ENCODE assay signal across 8 mouse cellular contexts in genomic region chr14:101352046-101353008, GRCm38 (mm10).
DNase-seq lines count a peak whose midpoint lies in the region; ATAC-seq and TF ChIP-seq lines count a peak whose summit lies in the region.

No protein-coding gene starts in this region.

- TF ChIP-seq CTCF in brain, embryonic 14.5 days (IDR thresholded peaks at IDR 0.05; ENCODE audit: borderline replicate concordance, extremely low read depth, insufficient read depth, insufficient read length): no peak
- TF ChIP-seq CTCF in hindbrain, postnatal 0 days (IDR thresholded peaks at IDR 0.05; ENCODE audit: low read depth): no peak

- WGBS in forebrain, embryonic 16.5 days: 2% methylated on average over 6 of the region's 6 CpGs
- WGBS in hindbrain, postnatal 0 days: 7% methylated on average over 6 of the region's 6 CpGs
- WGBS in midbrain, embryonic 13.5 days: 4% methylated on average over 6 of the region's 6 CpGs
- 43% methylated on average over 6 of the region's 6 CpGs for WGBS in intestine, embryonic 15.5 days

- peaks cover 16% of the 10 kb centered on the region for H3K4me1 ChIP-seq in forebrain, embryonic 16.5 days (replicated peaks; ENCODE audit: control insufficient read depth, insufficient read depth, low read length)
- peaks cover 11% of the 10 kb centered on the region for H3K4me1 ChIP-seq in hindbrain, postnatal 0 days (ENCODE audit: insufficient read depth, low read length)
- peaks cover 20% of the 10 kb centered on the region for H3K4me1 ChIP-seq in midbrain, embryonic 13.5 days (replicated peaks)
- no peaks in the 10 kb centered on the region for H3K4me1 ChIP-seq in intestine, embryonic 15.5 days (replicated peaks)

- TF ChIP-seq POLR2A in brain, embryonic 14.5 days (IDR thresholded peaks at IDR 0.05; ENCODE audit: borderline replicate concordance, extremely low read depth, insufficient read depth, insufficient read length, poor library complexity, severe bottlenecking): no peak

- peak; percentile 97 for ATAC-seq in forebrain, embryonic 16.5 days
- ATAC-seq in hindbrain, postnatal 0 days: peak; percentile 93
- ATAC-seq in midbrain, embryonic 13.5 days: peak; percentile 98
- ATAC-seq in intestine, embryonic 15.5 days: no peak

- H3K4me2 ChIP-seq in forebrain, embryonic 16.5 days (ENCODE audit: low read length): peak overlapping the region; percentile 16; the same call in 1 of the 2 replicates
- H3K4me2 ChIP-seq in hindbrain, postnatal 0 days (ENCODE audit: low read depth, low read length): no peak overlapping the region
- H3K4me2 ChIP-seq in midbrain, embryonic 13.5 days (replicated peaks): 0 out of 2 replicates have a peak overlapping the region, but pooled peaks have one; percentile 19
- no peak overlapping the region for H3K4me2 ChIP-seq in intestine, embryonic 15.5 days (replicated peaks)

- H3K36me3 ChIP-seq in forebrain, embryonic 16.5 days (ENCODE audit: control insufficient read depth, insufficient read depth): no peaks in the 10 kb centered on the region
- no peaks in the 10 kb centered on the region for H3K36me3 ChIP-seq in hindbrain, postnatal 0 days (ENCODE audit: insufficient read depth, low read length)
- no peaks in the 10 kb centered on the region for H3K36me3 ChIP-seq in midbrain, embryonic 13.5 days
- no peaks in the 10 kb centered on the region for H3K36me3 ChIP-seq in intestine, embryonic 15.5 days

- H3K9ac ChIP-seq in forebrain, embryonic 16.5 days (replicated peaks; ENCODE audit: low read depth, low read length): no peak overlapping the region
- no peak overlapping the region for H3K9ac ChIP-seq in hindbrain, postnatal 0 days (replicated peaks; ENCODE audit: low read length)
- H3K9ac ChIP-seq in midbrain, embryonic 13.5 days (replicated peaks): no peak overlapping the region
- H3K9ac ChIP-seq in intestine, embryonic 15.5 days: no peak overlapping the region

- peak overlapping the region; percentile 66 for H3K27ac ChIP-seq in forebrain, embryonic 16.5 days (ENCODE audit: low read length)
- H3K27ac ChIP-seq in hindbrain, postnatal 0 days: peak overlapping the region; percentile 70
- peak overlapping the region; percentile 88 for H3K27ac ChIP-seq in midbrain, embryonic 13.5 days
- no peak overlapping the region for H3K27ac ChIP-seq in intestine, embryonic 15.5 days

- no peaks in the 10 kb centered on the region for H3K9me3 ChIP-seq in forebrain, embryonic 16.5 days (ENCODE audit: control insufficient read depth, low read length)
- no peaks in the 10 kb centered on the region for H3K9me3 ChIP-seq in hindbrain, postnatal 0 days (ENCODE audit: low read length)
- no peaks in the 10 kb centered on the region for H3K9me3 ChIP-seq in midbrain, embryonic 13.5 days
- H3K9me3 ChIP-seq in intestine, embryonic 15.5 days: no peaks in the 10 kb centered on the region

- peak; percentile 6 for DNase-seq in adrenal gland, postnatal 10 days
- no peak for DNase-seq in adrenal gland, adult (ENCODE audit: inconsistent age in 2 of 2, low spot score in 1 of 2)
- DNase-seq in brain, embryonic 14.5 days (ENCODE audit: low read depth): peak; percentile 97
- DNase-seq in hindbrain, postnatal 0 days (ENCODE audit: low spot score): peak; percentile 86
- DNase-seq in thymus, postnatal 14 days: no peak

- no peak overlapping the region for H3K4me3 ChIP-seq in forebrain, embryonic 16.5 days (replicated peaks; ENCODE audit: low read length)
- H3K4me3 ChIP-seq in hindbrain, postnatal 0 days (ENCODE audit: low read length): no peak overlapping the region
- H3K4me3 ChIP-seq in midbrain, embryonic 13.5 days (replicated peaks): no peak overlapping the region
- no peak overlapping the region for H3K4me3 ChIP-seq in intestine, embryonic 15.5 days (replicated peaks)

- H3K27me3 ChIP-seq in forebrain, embryonic 16.5 days (replicated peaks; ENCODE audit: control insufficient read depth, insufficient read depth, low read length): no peaks in the 10 kb centered on the region
- no peaks in the 10 kb centered on the region for H3K27me3 ChIP-seq in hindbrain, postnatal 0 days (ENCODE audit: insufficient read depth, low read length)
- H3K27me3 ChIP-seq in midbrain, embryonic 13.5 days: no peaks in the 10 kb centered on the region
- no peaks in the 10 kb centered on the region for H3K27me3 ChIP-seq in intestine, embryonic 15.5 days (replicated peaks)

Comparison
In these comparisons a context has a peak if more than half of its experiments do, and no peak if none do; other contexts are left out.
1. DNase-seq: peak in adrenal gland, postnatal 10 days (single experiment), brain, embryonic 14.5 days (single experiment) and hindbrain, postnatal 0 days (single experiment); none in adrenal gland, adult (0 of 2) and thymus, postnatal 14 days (single experiment).
2. H3K4me2 ChIP-seq: peak in forebrain, embryonic 16.5 days (single experiment) and midbrain, embryonic 13.5 days (single experiment); none in hindbrain, postnatal 0 days (single experiment) and intestine, embryonic 15.5 days (single experiment).